Mouse (Mus musculus): ENCODE results near the gene Dusp9.

Dusp9 gene

DNA sequence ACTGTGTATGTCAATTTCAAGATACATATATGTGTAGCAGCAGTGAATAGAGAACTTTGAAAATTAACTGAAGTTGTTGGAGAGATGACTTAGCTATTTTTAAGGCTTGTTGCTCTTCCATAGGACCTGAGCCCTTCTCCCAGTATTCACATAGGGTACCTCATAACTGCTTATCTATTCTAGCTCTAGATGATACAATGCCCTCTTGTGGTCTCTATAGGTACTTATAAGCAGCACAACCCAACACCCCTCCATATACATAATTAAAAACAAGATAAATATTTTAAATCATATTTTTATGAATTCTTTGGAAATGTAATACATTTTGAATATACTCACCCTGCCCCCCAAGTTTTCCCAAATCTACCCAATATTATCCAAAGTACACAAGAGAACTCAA, 23.9 kb downstream of the Dusp9 start:
- DNase-seq (ENCODE audit: low spot score in 2 of 2), result no peak

DNA sequence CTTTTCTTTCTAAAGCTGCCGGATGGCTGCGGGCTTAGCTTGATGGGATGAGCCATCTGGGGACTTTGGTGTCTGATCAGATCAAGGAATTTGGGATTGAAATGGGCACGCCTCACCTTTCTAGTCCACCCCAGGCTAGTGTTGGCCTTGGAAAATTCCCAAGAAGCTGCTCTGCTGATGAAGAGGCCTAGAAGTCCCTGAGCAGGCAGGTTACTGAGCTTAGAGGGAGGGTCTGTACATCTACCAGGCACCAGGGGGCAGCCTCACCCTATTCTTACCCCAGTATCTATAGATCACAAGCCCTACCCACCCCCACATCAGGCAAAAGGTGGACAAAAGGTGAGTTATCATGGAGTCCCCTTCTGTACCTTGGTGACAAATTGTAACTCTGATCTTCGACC, 32.8 kb downstream of the Dusp9 start:
- no peak for DNase-seq (ENCODE audit: low spot score in 2 of 2)

DNA sequence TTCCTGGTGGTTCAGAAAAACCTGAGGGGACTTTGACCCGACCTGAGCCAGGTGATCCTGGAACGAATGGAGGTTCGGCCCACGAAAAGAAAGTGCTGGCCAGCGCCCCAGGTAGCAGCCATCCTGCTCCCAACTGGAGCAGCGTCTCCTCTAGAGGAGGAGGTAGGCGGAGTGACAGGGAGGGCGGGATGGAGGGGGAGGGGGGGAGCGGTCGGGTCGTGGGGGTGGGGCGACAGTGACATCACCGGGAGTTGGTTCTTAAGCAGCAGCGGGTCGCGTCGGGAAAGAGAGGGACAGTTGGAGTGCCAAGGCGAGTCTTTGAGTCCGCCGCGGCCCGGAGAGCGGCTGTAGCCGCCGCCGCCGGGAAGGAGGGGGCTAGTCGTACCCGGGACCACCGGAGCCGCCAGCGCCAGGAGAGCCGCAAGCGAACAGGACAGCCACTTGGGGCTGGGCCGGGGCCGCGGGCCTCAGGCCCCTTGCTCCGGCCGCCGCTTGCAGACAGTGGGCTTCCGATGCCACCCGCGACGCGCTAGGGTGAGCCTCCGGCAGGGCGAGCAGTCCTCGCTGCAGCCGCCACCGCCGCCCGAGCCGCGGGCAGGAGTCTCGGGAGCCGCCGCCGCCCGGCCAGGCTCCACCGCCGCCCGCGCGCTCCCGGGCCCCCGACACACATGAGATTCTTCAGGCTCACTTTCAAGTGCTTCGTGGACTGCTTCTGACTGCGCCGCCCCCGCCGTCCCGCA, 33.8 kb downstream of the Dusp9 start, which contains the start of gene Slc6a8:
Slc6a8 (plus strand) TSS at position 272 of the 740 bp plus-strand sequence.
- DNase-seq (ENCODE audit: low spot score in 2 of 2), result peak in 1 of 2 experiments; percentile 49

DNA sequence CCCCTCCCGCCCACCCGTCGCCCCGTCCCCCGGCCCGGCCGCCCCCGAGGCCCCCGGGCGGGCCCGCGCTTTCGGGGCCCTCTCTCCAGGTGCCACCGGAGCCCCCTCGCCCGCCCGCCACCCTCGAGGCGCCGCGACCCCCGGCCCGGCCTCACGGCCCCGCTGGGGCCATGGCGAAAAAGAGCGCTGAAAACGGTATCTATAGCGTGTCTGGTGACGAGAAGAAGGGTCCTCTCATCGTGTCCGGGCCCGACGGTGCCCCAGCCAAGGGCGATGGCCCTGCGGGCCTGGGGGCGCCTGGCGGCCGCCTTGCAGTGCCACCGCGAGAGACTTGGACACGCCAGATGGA, 34.4 kb downstream of the Dusp9 start:
- no peak for DNase-seq (ENCODE audit: low spot score in 2 of 2)

DNA sequence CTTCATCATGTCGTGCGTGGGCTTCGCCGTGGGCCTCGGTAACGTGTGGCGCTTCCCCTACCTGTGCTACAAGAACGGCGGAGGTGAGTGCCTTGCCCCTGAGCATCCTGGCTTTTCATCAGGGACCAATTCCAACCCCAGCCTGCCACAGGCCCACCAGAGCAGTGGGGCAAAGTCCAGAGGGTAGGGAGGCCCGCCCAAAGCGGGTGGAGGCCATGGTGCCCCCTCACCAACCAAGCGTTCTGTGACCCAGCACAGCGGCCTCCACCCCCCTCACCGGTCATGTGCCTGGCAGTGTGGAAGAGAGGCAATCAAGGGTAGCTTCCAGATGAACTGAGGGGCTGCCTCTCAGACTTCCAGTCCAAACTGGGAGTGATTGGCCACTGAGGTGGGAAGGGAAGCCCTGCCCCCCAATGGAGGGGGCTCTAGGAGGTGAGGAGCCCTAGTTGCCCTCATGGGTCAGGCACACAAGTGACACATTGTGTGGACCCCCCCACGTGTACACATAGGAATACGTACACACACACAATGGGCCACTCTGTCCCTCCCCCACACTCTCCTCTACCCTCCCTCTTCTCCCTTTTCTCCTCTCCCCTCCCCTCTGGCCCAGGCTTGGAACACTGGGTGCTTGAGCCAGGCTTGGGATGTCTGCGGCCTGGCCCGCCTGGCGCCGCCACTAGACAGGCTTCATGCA, 34.9 kb downstream of the Dusp9 start:
- peak in 1 of 2 experiments; percentile 24 for DNase-seq (ENCODE audit: low spot score in 2 of 2)

DNA sequence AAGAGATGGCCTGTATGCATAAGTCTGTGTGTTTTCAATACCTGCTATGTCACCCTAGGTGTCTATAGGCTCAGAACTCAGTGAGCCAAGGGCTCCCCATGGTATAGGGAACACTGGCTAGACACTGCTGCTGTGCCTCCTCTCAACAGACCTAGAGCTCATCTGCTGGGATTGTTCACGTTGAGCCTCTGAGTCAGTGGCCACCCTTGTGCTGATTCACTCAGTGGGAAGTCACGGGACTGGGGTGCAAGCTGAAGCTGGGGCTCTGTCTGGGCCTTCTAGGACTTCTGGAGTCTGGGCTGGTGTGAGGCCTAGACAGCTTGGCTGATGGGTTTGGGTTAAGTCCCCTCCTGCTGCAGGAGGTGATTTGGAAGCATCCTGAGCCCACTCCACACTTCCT, 36.0 kb downstream of the Dusp9 start:
- DNase-seq (ENCODE audit: low spot score in 2 of 2), result no peak

DNA sequence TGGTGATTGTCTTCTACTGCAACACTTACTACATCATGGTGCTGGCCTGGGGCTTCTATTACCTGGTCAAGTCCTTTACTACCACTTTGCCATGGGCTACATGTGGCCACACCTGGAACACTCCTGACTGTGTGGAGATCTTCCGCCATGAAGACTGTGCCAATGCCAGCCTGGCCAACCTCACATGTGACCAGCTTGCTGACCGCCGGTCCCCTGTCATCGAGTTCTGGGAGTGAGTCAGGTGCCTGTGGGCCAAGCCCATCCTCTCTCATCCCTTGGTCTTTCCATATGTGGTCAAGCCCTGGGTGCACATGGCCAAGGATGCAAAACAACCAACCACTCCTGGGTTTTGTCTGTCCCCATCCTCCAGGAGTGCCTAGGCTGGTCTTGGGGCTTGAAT, 37.4 kb downstream of the Dusp9 start:
- no peak for DNase-seq (ENCODE audit: low spot score in 2 of 2)

DNA sequence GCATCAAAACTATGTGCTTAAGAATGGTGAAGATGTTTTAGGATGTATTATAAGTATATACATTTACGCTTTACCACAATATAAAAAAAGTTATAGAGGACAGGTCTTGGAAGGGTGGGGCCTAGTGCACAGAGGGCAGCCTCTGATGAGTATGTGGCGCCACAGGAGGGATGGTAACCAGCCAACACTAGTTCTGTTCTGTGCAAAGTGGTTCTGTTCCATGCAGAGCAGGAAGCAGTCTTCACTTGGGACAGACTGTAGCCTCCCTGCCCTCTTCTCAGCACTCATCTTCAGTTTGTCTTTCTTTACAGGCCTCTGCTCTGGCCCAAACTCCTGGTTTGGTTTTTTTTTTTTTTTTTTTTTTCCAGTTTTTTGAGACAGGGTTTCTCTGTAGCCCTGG, 44.9 kb downstream of the Dusp9 start:
- DNase-seq (ENCODE audit: low spot score in 2 of 2), result no peak

DNA sequence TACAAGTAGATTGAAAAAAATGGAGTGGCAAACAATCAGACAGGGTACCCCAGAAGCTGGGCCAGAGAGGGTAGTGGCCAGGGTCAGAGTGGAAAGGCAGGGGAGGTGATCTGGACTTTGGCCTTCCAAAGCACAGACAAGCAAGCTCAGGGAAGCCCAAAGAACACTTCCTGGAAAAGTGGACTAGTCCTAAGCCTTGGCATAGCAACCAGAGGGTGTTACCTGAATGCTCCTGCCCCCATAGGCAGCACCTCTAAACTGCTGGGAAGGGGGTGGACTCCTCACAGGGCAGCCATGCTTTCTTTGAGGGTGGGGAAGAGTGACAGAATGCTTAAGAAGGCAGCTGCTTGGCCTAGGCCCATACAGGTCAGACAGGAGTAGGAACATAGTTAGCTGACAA, 45.8 kb downstream of the Dusp9 start:
- no peak for DNase-seq (ENCODE audit: low spot score in 2 of 2)

DNA sequence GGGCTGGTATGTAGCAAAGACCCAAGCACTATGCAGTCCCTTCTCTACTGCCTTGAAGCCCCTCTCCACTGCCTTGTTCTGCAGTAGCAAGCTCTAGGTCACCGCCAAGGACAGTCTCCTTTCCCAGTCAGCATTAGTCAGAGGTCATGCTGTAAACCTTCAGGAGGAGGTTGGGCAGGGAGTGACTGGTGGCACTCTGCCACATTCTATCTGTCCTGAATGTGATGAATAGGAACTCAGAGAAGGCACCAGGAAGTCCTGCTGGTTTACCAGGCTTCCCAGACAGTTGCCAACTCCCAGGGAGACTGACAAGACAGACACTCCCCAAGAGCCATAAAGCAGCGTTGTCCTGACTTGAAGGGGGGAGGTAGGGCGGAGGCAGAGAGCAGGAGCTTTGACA, 46.4 kb downstream of the Dusp9 start:
- DNase-seq (ENCODE audit: low spot score in 2 of 2), result peak in 1 of 2 experiments; percentile 26

DNA sequence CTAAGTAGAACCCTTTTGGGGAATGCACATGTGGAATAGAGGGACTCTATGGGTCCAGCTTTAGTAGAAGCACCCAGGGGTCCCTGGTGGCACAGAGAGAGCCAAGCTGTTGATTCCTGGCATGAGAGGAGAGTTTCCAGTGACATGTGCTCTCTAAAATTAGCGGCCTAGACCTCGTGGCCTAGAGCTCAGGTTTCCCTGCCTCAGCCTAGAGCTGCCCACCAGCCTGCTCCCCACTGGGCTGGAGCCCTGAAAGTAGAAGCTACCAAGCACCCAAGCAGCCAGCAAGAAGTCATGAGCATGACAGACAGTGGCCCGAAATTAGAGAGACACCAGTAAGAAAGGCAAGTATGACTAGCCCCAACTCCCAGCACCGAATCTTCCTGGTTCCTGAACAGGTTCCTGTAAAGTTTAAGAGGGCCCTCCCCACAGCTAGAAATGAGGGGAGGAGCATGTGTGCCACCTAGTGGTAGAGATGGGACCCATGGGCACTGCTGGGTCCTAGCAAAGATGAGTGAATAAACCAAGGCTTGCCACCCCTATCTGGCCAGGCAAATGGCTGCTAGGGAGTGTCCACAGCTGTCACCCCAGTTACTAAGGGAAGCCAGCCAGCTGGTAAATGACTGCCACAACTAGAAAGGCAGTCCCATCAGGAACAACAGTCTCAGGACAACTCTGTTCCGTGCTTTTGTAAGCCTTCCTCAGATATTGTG, 51.9 kb downstream of the Dusp9 start:
- DNase-seq (ENCODE audit: low spot score in 2 of 2), result peak in 1 of 2 experiments; percentile 26

Measured in urinary bladder, postnatal 4 days (tissue).